Mouse (Mus musculus) heart, postnatal 0 days (tissue): ENCODE data around the gene Rtp3.
A peak's percentile ranks its signal among the peaks of the same experiment; 100 is the strongest.

Experiments
- CTCF ChIP-seq: IDR thresholded peaks from 2 replicates; pipeline ENCODE4 v1.5.1; 2016; ENCODE audit warnings: antibody characterized with exemption, control low read depth, low read depth
- EP300 ChIP-seq: IDR thresholded peaks from 2 replicates; pipeline ENCODE4 v1.6.1; 2016; ENCODE audit warnings: antibody characterized with exemption, low read depth

GRCm38 (mm10) chr9:110944265-110944664, 46.1 kb downstream of the Rtp3 start:
- peak; percentile 56 for TF ChIP-seq CTCF
- no peak for TF ChIP-seq EP300
